Comparison of ENCODE assay signal across 16 mouse cellular contexts in genomic region chr2:24845256-24845655, GRCm38 (mm10).
"Had no signal": no experiment of that assay in that cellular context is flagged by ENCODE, and none has a peak within 500 bp of the region (broad histone marks: within the 10 kb centered on the region; RNA-seq: fewer than 3 reads in every experiment).

No protein-coding gene starts in this region.

- H3K9ac ChIP-seq: neural tube, embryonic 13.5 days; neural tube, embryonic 15.5 days; stomach, embryonic 15.5 days had no signal

- H3K27ac ChIP-seq: neural tube, embryonic 13.5 days; neural tube, embryonic 15.5 days; stomach, embryonic 15.5 days; stomach, postnatal 0 days had no signal

- H3K4me3 ChIP-seq: neural tube, embryonic 13.5 days; neural tube, embryonic 15.5 days; stomach, embryonic 15.5 days had no signal

- DNase-seq: retina, postnatal 1 day; right cerebral cortex, adult 18-20 months; right cerebral cortex, postnatal 14 days; right cerebral cortex, postnatal 25 days; right cerebral cortex, postnatal 4 days; spleen, adult 18-20 months; thymus, adult 18-20 months; thymus, adult 2 months; thymus, postnatal 14 days; thymus, postnatal 25 days; thymus, postnatal 36 days; thymus, postnatal 4 days had no signal

- H3K4me2 ChIP-seq: neural tube, embryonic 13.5 days; neural tube, embryonic 15.5 days; stomach, embryonic 15.5 days had no signal

- H3K9me3 ChIP-seq: neural tube, embryonic 13.5 days; neural tube, embryonic 15.5 days; stomach, embryonic 15.5 days had no signal

- H3K4me1 ChIP-seq: neural tube, embryonic 13.5 days; neural tube, embryonic 15.5 days; stomach, embryonic 15.5 days had no signal

- H3K27me3 ChIP-seq: neural tube, embryonic 13.5 days; neural tube, embryonic 15.5 days; stomach, embryonic 15.5 days had no signal
